Mouse (Mus musculus) adrenal gland, postnatal 10 days (tissue): ENCODE data around the gene Ckm. TPM values are rescaled to one million over a fixed set of nuclear protein-coding genes. Genes with fewer than 3 reads are reported as not detected.
A peak's percentile ranks its signal among the peaks of the same experiment; 100 is the strongest.

Source experiments
- DNase-seq: peaks from one replicate; pipeline ENCODE4 v3.0.0; 2021; ENCODE audit warnings: mixed read lengths
- total RNA-seq, 2 experiments: library from RNA; stranded (reverse); gene quantifications; 2 replicates each; pipeline ENCODE4 v1.2.3; 2021

The Ckm gene
- total RNA-seq, 2 experiments from 2014 or later = 346 to 973 TPM

DNA sequence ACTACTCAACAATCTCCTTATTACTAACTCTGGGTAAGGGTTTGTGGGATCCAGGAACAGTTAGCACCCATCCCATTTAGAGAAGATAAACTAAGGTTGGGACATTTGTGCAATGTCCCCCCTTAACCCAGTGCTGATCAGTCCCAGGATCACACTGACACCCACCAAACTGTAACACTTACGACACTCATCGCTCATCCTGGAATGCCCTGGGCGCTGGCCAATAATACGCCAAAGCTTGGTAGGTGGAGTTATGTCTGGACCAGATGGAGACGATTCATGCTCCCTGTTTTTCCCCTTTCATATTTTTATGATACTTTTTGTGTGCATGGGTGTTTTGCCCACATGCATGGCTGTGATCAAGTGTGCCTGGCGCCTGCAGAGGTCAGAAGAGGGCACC, 25.8 kb downstream of the Ckm start:
- no peak for DNase-seq

DNA sequence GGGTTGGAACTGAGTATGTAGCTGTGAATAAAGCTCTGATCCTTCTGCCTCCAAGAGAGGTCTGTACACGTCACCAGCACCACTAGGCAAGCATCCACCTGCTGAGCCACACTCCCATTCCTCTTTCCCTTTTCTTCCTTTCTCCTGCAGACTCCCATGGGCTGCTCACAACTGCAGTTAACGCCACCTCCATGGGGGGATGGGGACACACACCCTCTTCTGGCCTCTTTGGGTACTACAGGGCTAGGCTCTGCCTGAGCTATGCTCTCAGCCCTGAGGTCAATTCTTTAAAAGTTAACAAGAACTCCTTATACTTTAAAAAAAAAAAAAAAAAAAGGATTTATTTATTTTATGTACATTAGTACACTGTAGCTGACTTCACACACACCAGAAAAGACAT, 27.9 kb downstream of the Ckm start:
- DNase-seq = no peak

DNA sequence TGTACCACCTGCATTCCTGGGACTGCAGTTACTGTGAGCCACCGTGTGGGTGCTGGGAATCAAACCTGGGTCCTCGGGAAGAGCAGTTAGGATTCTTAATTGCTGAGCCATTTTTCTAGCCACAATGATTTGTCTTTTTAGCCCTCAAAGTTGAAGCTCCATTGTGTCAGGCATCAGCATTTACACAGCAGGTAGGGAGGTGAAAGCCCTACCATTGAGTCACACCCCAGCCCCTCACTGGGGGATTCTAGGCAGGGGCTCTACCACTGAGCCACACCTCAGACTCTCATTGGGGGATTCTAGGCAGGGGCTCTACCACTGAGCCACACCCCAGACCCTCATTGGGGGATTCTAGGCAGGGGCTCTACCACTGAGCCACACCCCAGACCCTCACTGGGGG, 31.7 kb downstream of the Ckm start:
- DNase-seq = no peak

DNA sequence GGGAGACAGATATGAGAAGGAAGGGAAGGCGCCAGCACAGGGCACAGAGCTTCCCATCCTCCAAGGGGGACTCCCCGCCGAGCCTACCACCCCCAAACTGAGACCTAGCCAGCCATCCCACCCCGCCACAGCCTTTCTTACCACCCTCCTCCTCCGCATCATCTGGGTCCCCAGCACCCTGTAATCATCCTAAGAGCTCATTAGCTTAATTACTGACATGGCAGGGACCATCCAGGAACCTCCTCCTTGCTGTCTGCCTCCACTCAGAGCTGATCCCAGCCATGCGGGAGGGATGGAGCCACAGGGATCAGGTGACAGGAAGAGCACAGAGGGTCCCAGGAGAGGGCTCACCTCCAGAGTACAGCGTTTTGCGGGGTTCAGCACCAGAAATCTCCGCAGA, 32.5 kb downstream of the Ckm start:
- DNase-seq = no peak

DNA sequence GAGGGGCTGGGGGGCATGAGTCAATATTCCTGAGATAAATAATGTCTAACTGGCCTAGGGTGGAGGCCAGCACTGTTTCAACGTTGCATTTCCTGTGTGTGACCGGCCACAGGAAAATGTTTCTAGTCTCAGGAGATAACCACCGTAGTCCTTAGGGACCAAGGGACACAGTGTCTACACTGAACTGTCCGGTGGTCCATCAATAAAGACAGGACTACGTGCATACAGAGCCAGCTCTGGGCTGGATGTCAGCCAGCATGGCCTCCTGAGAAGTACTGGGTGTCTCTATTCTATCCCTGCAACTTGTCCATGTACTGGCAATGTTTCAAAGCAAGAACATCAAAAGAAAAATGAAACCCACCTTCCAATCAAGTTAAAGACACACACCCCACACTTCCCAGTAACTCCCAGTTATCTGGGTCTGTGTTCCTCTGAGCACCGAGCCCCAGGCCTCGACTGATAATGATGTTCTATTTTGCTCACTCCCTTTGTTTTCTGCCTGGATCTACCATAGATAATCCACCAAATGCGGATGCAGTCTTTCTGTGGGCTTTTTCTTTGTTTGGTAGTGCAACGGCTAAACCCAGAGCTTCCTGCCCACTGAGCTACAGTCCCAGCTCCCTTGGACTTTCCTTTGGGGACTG, 37.0 kb downstream of the Ckm start:
- no peak for DNase-seq

DNA sequence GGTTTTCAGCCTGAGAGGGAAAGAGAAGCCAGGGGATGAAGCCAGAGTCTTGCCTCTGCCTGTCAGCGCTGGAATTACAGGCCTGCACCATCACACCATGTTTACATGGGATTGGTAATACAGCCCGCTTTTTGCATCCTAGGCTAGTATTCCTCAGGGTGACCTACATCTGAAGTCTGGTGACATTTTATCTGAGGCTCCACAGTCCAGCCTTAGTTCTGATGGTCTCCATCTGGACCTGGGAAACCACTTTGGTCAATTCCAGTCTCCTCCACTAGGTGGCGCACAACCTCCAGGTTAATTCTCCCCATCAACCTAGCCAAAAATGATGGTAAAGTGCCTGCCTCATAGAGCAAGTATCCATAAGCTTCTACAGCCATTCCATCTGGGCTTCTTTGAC, 38.8 kb downstream of the Ckm start:
- peak; percentile 93 for DNase-seq

DNA sequence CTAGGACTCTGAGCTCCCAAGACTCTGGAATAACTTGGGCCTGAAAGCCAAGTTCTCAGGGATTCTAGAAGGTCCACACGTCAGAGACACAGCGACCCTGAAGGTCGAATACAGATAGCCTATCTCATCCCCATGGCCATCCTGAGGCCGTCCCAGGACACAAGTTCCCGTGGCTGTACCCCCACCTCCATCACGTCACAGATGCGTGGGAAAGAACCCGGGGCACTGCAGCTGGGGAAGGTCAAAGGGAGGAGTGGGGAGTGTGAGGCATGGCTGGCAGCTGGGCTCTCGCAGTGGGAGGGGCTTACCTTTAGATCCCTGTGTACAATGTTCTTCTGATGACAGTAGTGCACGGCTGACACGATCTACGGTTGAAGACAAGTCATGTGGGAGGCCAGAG, 40.2 kb downstream of the Ckm start:
- DNase-seq = peak; percentile 65

DNA sequence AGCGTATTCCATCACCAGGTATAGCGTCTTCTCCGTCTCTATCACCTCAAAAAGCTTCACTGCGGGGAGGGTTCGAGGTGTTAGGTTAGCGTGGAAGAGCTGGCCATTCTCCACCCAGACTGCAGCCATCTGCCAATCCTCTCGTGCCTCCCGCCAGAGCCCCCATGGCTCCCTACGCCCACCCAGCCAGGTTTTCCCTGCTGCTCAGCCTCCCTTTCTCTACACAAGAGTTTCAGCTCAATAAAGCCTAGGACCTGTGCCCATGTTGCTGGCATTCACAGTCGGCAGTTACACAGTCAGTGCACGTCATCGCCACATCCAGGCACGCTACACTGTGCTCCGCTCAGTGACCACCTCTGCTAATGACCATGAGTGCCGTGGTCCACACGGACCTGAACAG, 43.1 kb downstream of the Ckm start:
- DNase-seq = no peak

DNA sequence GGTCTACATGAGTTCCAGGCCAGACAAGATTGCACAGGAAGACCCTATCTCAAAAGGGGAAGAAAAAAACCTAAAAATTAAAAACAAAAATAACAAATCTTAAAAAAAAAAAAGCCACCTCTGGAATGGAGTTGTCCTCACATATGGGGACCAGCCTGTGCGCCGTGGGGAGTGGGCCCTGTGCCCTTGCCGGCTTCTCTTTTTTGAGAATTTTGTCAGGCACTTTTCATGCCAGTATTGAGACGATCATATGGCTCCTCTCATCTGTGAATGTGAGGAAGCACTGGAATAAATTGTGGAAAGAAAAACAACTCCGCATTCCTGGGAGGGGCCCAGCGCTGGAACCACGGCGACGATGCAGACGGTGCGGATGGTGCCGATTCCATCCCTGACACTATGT, 44.6 kb downstream of the Ckm start:
- DNase-seq = no peak

DNA sequence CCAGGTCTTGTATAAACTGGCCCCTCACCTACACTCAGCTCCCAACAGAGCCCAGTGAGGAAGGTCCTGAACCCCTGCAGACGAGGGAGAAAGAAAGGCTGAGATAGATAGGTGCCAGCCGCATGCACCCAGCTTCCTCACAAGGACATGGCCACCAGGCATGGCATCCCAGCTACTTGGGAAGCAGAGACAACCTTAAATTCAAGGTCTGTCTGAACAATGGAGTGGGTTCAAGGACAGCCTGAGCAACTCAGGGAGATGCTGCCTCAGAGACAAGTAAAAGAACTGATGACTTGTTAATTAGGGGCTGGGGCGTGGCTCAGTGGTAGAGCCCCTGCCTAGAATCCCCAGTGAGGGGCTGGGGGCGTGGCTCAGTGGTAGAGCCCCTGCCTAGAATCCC, 50.6 kb downstream of the Ckm start:
- DNase-seq = no peak

DNA sequence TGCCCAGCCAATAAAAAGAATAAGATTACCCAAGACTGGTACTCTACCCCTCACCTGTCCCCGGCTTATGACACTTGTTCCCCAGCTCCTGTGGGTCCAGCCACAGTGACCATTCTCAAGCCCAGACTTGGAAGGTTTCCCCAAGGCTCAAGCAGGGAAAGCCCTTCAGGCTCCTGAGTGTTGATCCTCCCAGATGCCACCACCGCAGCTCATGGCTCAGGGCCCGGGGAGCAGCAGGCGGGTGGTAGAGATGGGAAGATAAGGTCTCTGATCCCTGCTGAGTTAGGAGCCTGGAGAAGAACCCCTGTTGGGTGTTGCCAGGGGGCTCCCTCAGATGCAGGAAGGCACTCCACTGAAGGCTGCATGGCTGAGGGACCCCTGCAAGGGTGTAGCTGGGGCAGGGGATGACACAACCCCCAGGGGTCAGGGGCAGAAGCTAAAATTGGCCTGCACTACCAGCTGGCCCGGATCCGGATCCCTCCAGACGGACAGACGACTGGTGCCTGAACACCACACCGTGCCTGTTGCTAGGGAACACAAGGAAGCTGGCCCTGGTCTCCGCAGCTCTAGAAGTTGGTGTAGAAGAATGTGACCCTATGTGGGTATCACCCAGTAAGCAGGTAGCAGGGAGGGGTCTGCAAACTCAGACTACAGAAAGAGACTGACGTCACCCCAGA, 51.4 kb downstream of the Ckm start:
- peak; percentile 57 for DNase-seq

DNA sequence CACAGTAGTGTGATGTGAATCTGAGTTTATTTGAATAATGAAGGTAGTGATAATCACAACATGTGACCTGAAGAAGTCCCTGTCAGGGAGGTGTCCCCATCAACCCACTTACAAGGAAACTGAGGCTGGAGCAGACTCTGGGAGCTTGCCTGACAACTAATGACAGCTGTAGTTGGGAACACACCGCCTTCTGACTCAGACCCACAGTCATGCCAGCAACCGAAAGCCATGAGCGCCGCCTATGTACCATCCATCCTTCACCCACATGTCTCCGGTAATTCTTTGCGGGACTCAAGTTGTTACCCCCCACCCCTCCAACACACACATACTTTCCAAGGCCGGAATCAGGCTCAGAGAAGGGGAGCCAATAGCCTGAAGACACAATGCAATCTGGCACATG, 52.1 kb downstream of the Ckm start:
- DNase-seq = no peak

DNA sequence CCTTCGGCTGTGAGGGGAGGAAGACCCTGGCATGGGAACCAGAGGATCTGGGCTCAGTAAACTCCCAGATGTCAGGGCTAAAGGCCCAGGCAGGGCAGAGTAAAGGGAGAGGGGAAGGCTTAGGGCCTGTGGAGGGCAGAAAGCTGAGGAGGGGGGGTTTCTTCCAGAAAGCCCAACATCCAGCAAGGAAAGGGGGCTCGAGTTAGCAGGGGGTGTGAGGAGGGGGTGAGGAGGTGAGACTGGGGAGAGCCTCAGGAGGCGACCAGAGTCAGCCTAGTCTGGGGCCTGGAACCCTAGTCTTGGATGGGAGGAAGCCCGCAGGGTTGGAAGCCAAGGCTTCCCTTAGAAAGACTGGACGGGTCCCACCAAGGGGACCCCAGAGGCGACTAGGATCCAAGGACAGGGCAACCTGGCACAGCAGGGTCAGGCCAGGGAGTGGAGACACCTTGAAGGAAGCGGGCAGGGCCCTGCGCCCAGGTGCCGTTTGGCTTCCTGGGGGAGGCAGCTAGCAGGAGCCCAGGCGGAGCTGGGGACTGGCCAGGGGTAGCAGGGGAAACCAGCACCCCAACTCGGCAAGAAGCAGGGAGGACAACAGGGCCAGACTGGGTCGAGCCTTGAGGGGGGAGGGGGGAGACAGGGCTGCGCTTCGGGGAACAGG, 53.0 kb downstream of the Ckm start:
- DNase-seq = no peak

DNA sequence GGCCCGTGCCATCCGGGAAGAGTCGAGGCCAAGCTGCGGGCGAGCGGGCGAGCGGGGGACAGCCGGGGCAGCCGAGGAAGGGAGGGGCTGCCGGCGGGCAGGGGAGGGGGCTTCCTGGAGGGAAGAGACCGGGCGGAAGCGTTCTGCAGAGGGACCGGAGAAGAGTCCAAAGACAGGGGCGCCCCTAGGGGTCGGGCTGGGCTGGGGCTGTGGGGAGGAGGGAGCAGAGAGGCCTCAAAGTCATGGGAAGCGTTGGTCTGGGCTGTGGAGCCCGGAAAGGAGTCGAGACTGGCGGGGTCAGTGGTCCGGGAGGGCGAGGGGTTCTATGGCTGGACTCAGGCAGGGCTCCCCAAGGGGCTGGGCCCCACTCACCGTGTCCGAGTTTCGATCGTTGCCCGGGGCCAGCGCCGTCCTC, 53.5 kb downstream of the Ckm start:
- DNase-seq = peak; percentile 75

DNA sequence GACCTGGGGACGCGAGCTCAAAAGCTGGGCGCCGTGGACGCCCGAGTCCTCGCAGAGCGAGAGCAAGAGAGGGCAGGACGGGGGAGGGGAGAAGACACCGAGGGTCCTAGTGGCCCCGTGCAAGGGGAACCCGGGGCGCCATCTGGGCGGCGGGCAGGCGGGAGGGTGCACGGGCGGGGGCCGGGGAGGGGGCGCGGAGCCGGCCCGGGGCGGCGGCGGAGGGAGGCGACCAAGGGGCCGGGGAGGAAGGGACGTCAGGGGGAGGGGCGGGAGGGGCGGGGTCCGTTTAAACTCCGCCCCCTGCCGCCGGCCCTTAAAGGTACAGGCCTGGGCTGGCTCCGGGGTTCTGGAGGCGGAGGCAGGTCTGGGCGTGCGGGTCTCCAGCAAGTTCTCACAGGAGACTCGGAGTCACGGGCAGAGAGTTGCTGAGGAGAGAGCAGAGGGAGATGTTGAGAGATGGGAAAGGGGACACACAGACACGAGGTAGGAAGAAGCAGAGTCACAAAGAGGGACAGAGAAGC, 54.1 kb downstream of the Ckm start, which contains the start of gene Mark4:
Gene Mark4, minus strand, starts transcription at position 231 of the 521 bp plus-strand sequence.
- DNase-seq = peak; percentile 89

DNA sequence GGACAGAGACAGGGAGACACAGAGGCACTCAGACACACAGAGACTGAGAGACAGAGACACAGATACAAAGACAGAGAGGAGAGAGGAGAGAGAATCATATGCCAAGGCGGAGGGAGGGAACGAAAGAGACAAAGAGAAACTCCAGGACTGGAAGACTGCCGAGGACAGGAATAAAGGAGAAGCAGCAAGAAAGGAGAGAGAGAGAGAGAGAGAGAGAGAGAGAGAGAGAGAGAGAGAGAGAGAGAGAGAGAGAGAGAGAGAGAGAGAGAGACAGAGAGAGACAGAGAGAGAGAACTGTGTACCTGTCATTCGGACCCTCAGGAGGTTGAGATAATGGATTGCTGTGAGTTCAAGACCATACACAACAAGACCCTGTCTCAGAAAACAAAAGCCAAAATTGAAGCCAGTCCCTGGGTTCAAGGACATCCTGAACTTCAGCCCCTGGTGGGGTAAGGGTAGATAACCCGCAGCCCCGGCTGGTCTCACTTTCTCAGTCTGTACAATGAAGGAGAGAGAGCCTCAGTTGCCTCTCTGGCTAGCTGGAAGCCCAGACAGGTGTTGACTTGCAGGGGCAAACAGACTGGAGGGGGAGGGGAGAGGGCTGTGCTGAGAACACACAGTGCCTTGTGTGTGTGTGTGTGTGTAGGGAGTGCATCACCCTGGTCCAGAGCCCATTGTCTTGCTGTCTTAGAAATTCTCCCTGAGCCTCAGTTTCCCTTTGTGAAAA, 54.7 kb downstream of the Ckm start:
- no peak for DNase-seq

DNA sequence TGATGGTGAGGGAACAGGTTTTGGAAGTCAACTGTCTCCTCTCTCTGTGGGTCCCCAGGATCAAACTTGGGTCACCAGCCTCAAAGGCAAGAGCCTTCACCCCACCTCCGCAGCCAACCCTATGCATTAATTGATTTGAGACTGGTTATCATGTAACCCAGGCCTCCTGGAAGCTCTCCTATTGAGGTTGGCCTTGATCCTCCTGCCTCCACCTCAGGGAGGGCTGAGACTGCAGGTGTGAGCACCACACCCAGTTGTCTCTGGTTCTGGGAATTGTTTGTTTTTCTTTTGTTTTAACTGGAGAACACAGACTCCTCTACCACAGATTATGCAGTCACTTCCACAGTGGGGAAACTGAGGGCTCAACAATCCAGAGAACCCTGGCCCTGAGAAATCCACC, 55.9 kb downstream of the Ckm start:
- no peak for DNase-seq

DNA sequence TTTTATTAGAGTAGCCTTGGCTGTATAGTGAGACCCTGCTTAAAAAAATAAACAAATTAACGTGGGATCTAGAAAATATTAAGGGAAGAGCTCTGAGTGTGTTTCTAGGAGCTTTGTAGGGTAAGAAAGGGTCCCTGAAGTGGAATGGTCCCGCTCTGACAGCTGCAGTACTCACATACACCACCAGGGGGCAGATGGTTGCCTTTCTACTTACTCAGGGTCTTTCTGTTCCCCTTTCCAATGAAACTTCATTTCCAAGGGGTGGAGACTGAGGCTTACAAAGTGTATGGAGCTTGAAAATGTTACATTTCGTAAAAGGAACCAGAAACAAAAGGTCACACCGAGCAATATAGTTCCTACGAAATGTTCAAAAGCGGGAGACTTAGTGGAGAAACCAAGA, 56.9 kb downstream of the Ckm start:
- DNase-seq = peak; percentile 87

DNA sequence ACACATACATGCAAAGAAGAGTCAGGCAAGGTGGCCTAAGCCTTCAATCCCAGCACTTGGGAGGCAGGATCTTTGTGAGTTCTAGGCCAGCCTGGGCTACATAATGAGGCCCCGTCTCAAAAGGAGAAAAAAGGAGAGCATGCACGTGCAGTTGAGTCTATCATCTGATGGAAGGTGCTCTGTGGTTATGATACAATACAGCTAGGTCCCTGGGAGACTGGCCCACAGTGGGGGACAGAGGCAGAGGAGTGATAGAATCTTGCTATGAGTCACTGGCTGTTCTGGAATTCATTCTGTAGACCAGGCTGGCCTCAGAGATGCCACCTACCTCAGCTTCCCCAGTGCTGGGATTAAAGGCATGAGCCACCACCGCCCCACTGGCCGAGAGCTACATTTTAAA, 57.9 kb downstream of the Ckm start:
- DNase-seq = no peak

DNA sequence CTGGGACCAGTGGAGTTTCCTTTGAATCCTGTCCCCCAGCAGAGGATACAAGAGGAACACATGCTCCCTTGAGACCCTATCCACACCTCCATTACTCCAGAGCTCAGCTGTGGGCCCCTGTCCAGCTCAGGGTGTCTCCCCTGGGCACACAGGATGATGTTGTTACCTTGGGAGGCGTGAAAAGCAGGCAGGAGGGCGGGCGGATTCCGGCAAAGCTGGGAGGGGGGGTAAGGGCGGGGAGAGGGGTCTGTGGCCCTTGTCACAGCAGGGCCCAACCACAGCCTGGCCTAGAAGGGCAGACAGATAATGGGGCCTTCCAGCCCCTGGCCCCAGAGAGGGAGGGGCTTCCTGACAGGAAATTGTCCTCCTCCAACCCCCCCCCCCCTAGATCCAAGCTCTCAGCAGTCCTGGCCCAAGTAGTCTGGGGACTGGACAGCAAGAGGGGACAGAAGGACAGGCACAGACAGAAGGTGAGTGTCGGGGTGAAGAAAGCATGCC, 58.4 kb downstream of the Ckm start, which contains the start of gene Exoc3l2:
Gene Exoc3l2, plus strand, starts transcription at position 448 of the 498 bp plus-strand sequence.
- DNase-seq = no peak

DNA sequence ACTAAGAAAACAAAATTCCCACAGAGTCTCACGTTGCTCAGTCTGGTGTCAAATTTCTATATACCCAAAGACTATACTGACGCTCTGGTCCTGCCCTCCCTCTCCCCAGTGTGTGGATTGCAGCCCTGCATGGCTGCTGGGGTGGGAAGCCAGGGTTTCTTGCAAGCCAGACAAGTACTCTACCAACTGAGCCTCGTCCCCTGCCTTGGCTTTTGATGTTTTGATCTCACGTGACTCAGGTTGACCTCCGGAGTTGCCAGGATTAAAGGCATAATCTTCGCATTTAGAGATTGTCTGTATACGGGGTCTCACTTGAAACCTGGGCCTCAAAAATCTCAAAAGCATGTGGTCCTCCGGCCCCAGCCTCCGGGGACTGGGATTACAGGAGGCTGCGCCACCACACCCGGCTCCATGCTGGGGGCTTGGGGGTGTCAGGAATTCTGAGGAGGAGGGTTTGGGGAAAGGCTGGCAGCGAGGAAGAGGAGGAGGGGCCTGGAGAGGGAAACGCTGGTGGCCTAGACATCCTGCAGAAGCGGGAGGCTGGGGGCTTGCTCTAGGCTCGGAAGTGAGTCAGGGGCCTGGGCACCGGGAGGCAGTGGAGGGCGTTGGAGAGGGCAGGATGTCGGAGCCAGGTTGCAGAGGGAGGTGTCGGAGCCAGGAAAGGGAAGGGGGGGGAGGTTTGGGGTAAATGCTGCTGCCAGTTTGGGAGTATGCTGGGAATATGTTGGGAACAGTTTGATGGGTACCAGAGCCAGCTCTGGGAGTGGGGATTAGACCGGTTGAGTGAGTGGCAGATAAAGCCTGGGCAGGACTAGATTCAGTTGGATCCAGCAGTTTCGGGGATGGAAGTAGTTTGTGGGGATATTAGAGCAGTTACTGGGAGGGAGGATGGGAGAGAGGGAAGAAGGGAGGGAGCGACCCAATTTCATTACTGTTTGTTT, 60.1 kb downstream of the Ckm start:
- DNase-seq = no peak
